Mouse (Mus musculus): ENCODE measurements around the gene Ppp2r3a. TPM values are rescaled to one million over a fixed set of nuclear protein-coding genes. Genes with fewer than 3 reads are reported as not detected.

Gene Ppp2r3a
- polyA plus RNA-seq, 1 experiment from 2014 or later = 25.9 TPM

- no peak overlapping the region for H3K4me3 ChIP-seq (replicated peaks)
- no peak for ATAC-seq
- H3K36me3 ChIP-seq = peaks cover 16% of the 10 kb centered on the region; the same call in 1 of the 2 replicates
- WGBS = 89% methylated on average over 8 of the region's 8 CpGs
- no peak overlapping the region for H3K9ac ChIP-seq (replicated peaks)
- H3K4me2 ChIP-seq (replicated peaks) = no peak overlapping the region
- no peaks in the 10 kb centered on the region for H3K9me3 ChIP-seq
- no peak overlapping the region for H3K27ac ChIP-seq
- no peaks in the 10 kb centered on the region for H3K4me1 ChIP-seq (replicated peaks)
- H3K27me3 ChIP-seq = no peaks in the 10 kb centered on the region
Observed at GRCm38 (mm10) chr9:101114182-101114884, 137.3 kb downstream of the Ppp2r3a start.

- Histone ChIP-seq H3K9me3 (no peaks in the 10 kb centered on the region), H3K27me3 (no peaks in the 10 kb centered on the region), H3K36me3 (peaks cover 16% of the 10 kb centered on the region; the same call in 1 of the 2 replicates), H3K4me2 (replicated peaks) (no peak overlapping the region), H3K4me1 (replicated peaks) (no peaks in the 10 kb centered on the region), H3K9ac (replicated peaks) (no peak overlapping the region), H3K27ac (no peak overlapping the region), H3K4me3 (replicated peaks) (no peak overlapping the region)
- 93% methylated on average over 4 of the region's 4 CpGs for whole genome bisulfite sequencing
- ATAC-seq = no peak
Observed at GRCm38 (mm10) chr9:101113317-101113716, 138.3 kb downstream of the Ppp2r3a start.

- Histone ChIP-seq H3K27me3 (no peaks in the 10 kb centered on the region), H3K4me1 (replicated peaks) (no peaks in the 10 kb centered on the region), H3K4me3 (replicated peaks) (no peak overlapping the region), H3K9ac (replicated peaks) (no peak overlapping the region), H3K27ac (no peak overlapping the region), H3K4me2 (replicated peaks) (no peak overlapping the region), H3K36me3 (peaks cover 21% of the 10 kb centered on the region), H3K9me3 (no peaks in the 10 kb centered on the region)
- 53% methylated on average over 3 of the region's 3 CpGs for WGBS
- no peak for ATAC-seq
Observed at GRCm38 (mm10) chr9:101110013-101110412, 141.6 kb downstream of the Ppp2r3a start.

GRCm38 (mm10) chr9:101107386-101107785 lies 144.2 kb downstream of the Ppp2r3a start:
- ATAC-seq = no peak
- Histone ChIP-seq H3K4me3 (replicated peaks) (no peak overlapping the region), H3K9ac (replicated peaks) (no peak overlapping the region), H3K4me1 (replicated peaks) (no peaks in the 10 kb centered on the region), H3K9me3 (no peaks in the 10 kb centered on the region), H3K27ac (no peak overlapping the region), H3K27me3 (no peaks in the 10 kb centered on the region), H3K4me2 (replicated peaks) (no peak overlapping the region), H3K36me3 (peaks cover 21% of the 10 kb centered on the region)
- 75% methylated on average over 3 of the region's 3 CpGs for WGBS

GRCm38 (mm10) chr9:101105735-101106134 lies 145.9 kb downstream of the Ppp2r3a start:
- H3K9ac ChIP-seq (replicated peaks) = no peak overlapping the region
- H3K36me3 ChIP-seq = peaks cover 32% of the 10 kb centered on the region
- H3K27me3 ChIP-seq = no peaks in the 10 kb centered on the region
- no peak overlapping the region for H3K4me3 ChIP-seq (replicated peaks)
- WGBS = 95% methylated on average over 6 of the region's 6 CpGs
- no peaks in the 10 kb centered on the region for H3K4me1 ChIP-seq (replicated peaks)
- H3K4me2 ChIP-seq (replicated peaks) = no peak overlapping the region
- H3K9me3 ChIP-seq = no peaks in the 10 kb centered on the region
- no peak for ATAC-seq
- H3K27ac ChIP-seq = no peak overlapping the region

GRCm38 (mm10) chr9:101104931-101105330 lies 146.7 kb downstream of the Ppp2r3a start:
- no peak overlapping the region for H3K4me2 ChIP-seq (replicated peaks)
- WGBS = 81% methylated on average over 11 of the region's 11 CpGs

GRCm38 (mm10) chr9:101102288-101102687 lies 149.3 kb downstream of the Ppp2r3a start:
- Histone ChIP-seq H3K27me3 (no peaks in the 10 kb centered on the region), H3K4me3 (replicated peaks) (no peak overlapping the region), H3K9me3 (peaks cover 5% of the 10 kb centered on the region), H3K27ac (no peak overlapping the region), H3K36me3 (peaks cover 35% of the 10 kb centered on the region), H3K4me2 (replicated peaks) (no peak overlapping the region), H3K9ac (replicated peaks) (no peak overlapping the region), H3K4me1 (replicated peaks) (no peaks in the 10 kb centered on the region)
- ATAC-seq = no peak
- 96% methylated on average over 3 of the region's 3 CpGs for WGBS

More at GRCm38 (mm10) chr9:101104931-101105330, 146.7 kb downstream of the Ppp2r3a start:
- Histone ChIP-seq H3K4me1 (replicated peaks) (no peaks in the 10 kb centered on the region), H3K9ac (replicated peaks) (no peak overlapping the region), H3K27ac (no peak overlapping the region), H3K36me3 (peaks cover 35% of the 10 kb centered on the region), H3K4me3 (replicated peaks) (no peak overlapping the region), H3K9me3 (no peaks in the 10 kb centered on the region), H3K27me3 (no peaks in the 10 kb centered on the region)
- ATAC-seq = no peak

GRCm38 (mm10) chr9:101101547-101101946 lies 150.0 kb downstream of the Ppp2r3a start:
- no peak for ATAC-seq
- H3K27ac ChIP-seq = no peak overlapping the region
- no peak overlapping the region for H3K9ac ChIP-seq (replicated peaks)
- peaks cover 32% of the 10 kb centered on the region for H3K36me3 ChIP-seq
- peaks cover 5% of the 10 kb centered on the region for H3K9me3 ChIP-seq
- H3K4me3 ChIP-seq (replicated peaks) = no peak overlapping the region
- no peaks in the 10 kb centered on the region for H3K27me3 ChIP-seq
- 97% methylated on average over 8 of the region's 8 CpGs for WGBS
- no peak overlapping the region for H3K4me2 ChIP-seq (replicated peaks)
- H3K4me1 ChIP-seq (replicated peaks) = no peaks in the 10 kb centered on the region

- no peaks in the 10 kb centered on the region for H3K4me1 ChIP-seq (replicated peaks)
- no peak overlapping the region for H3K4me2 ChIP-seq (replicated peaks)
- no peaks in the 10 kb centered on the region for H3K27me3 ChIP-seq
- no peak overlapping the region for H3K4me3 ChIP-seq (replicated peaks)
- peaks cover 25% of the 10 kb centered on the region for H3K36me3 ChIP-seq
- peaks cover 5% of the 10 kb centered on the region for H3K9me3 ChIP-seq
- WGBS = 97% methylated on average over 3 of the region's 3 CpGs
- no peak overlapping the region for H3K9ac ChIP-seq (replicated peaks)
- ATAC-seq = no peak
- no peak overlapping the region for H3K27ac ChIP-seq
Observed at GRCm38 (mm10) chr9:101100163-101100562, 151.4 kb downstream of the Ppp2r3a start.

GRCm38 (mm10) chr9:101099445-101099844 lies 152.2 kb downstream of the Ppp2r3a start:
- WGBS = 92% methylated on average over 6 of the region's 6 CpGs
- no peak overlapping the region for H3K9ac ChIP-seq (replicated peaks)
- H3K27ac ChIP-seq = no peak overlapping the region
- peaks cover 5% of the 10 kb centered on the region for H3K9me3 ChIP-seq
- no peak overlapping the region for H3K4me2 ChIP-seq (replicated peaks)
- H3K4me3 ChIP-seq (replicated peaks) = no peak overlapping the region
- H3K36me3 ChIP-seq = peaks cover 21% of the 10 kb centered on the region
- H3K27me3 ChIP-seq = no peaks in the 10 kb centered on the region
- no peaks in the 10 kb centered on the region for H3K4me1 ChIP-seq (replicated peaks)
- no peak for ATAC-seq

- H3K4me2 ChIP-seq (replicated peaks) = no peak overlapping the region
- no peak overlapping the region for H3K27ac ChIP-seq
- ATAC-seq = no peak
- 80% methylated on average over 1 of the region's 1 CpGs for WGBS
- no peaks in the 10 kb centered on the region for H3K4me1 ChIP-seq (replicated peaks)
- H3K36me3 ChIP-seq = peaks cover 21% of the 10 kb centered on the region
- H3K9me3 ChIP-seq = peaks cover 5% of the 10 kb centered on the region
- no peaks in the 10 kb centered on the region for H3K27me3 ChIP-seq
- H3K9ac ChIP-seq (replicated peaks) = no peak overlapping the region
- no peak overlapping the region; the same call in 1 of the 2 replicates for H3K4me3 ChIP-seq (replicated peaks)
Observed at GRCm38 (mm10) chr9:101097542-101097941, 154.1 kb downstream of the Ppp2r3a start.

GRCm38 (mm10) chr9:101096461-101096860 lies 155.1 kb downstream of the Ppp2r3a start:
- H3K4me3 ChIP-seq (replicated peaks) = no peak overlapping the region
- peaks cover 5% of the 10 kb centered on the region for H3K9me3 ChIP-seq
- 97% methylated on average over 3 of the region's 3 CpGs for WGBS
- no peak overlapping the region for H3K27ac ChIP-seq
- H3K27me3 ChIP-seq = no peaks in the 10 kb centered on the region
- H3K36me3 ChIP-seq = peaks cover 15% of the 10 kb centered on the region
- no peak for ATAC-seq
- no peak overlapping the region for H3K9ac ChIP-seq (replicated peaks)
- no peaks in the 10 kb centered on the region for H3K4me1 ChIP-seq (replicated peaks)
- H3K4me2 ChIP-seq (replicated peaks) = no peak overlapping the region

- WGBS = 98% methylated on average over 4 of the region's 4 CpGs
- Histone ChIP-seq H3K27ac (no peak overlapping the region), H3K4me2 (replicated peaks) (no peak overlapping the region), H3K27me3 (no peaks in the 10 kb centered on the region), H3K36me3 (peaks cover 5% of the 10 kb centered on the region), H3K4me1 (replicated peaks) (no peaks in the 10 kb centered on the region), H3K9me3 (peaks cover 5% of the 10 kb centered on the region), H3K4me3 (replicated peaks) (no peak overlapping the region), H3K9ac (replicated peaks) (no peak overlapping the region)
- no peak for ATAC-seq
Observed at GRCm38 (mm10) chr9:101095425-101095824, 156.2 kb downstream of the Ppp2r3a start.

All from midbrain, embryonic 13.5 days (tissue).